Mouse (Mus musculus) midbrain, embryonic 10.5 days (tissue): Measurements from ENCODE around the gene Fbxl13. TPM values are rescaled to one million over a fixed set of nuclear protein-coding genes. Genes with fewer than 3 reads are reported as not detected.

Source experiments
- DNase-seq: peaks from one replicate; pipeline ENCODE4 v3.0.0-alpha.2; 2017; ENCODE audit warnings: low spot score
- H3K27ac ChIP-seq: fragments of 300-500 bp; sonication (generic); replicated peaks from 2 replicates; pipeline ENCODE4 v1.5.1; 2016; ENCODE audit warnings: mild to moderate bottlenecking
- H3K27me3 ChIP-seq: fragments of 300-500 bp; sonication (generic); 2 replicates; pipeline ENCODE4 v1.6.1; 2016; ENCODE audit warnings: low read depth, mild to moderate bottlenecking; ENCODE audit not compliant: poor library complexity, severe bottlenecking
- H3K36me3 ChIP-seq: fragments of 300-500 bp; sonication (generic); 2 replicates; pipeline ENCODE4 v1.6.1; 2016; ENCODE audit warnings: mild to moderate bottlenecking, moderate library complexity
- H3K4me1 ChIP-seq: fragments of 300-500 bp; sonication (generic); 2 replicates; pipeline ENCODE4 v1.6.1; 2016
- H3K4me3 ChIP-seq: fragments of 300-500 bp; sonication (generic); 2 replicates; pipeline ENCODE4 v1.5.1; 2016; ENCODE audit warnings: mild to moderate bottlenecking, moderate library complexity
- H3K9me3 ChIP-seq: fragments of 300-500 bp; sonication (generic); replicated peaks from 2 replicates; pipeline ENCODE4 v1.6.1; 2016; ENCODE audit warnings: mild to moderate bottlenecking
- WGBS: fragments of 180-500 bp; shearing (Covaris S2); methylation state at CpG from one replicate; pipeline ENCODE4 v1.1.7; 2016; 5-methylcytosine and 5-hydroxymethylcytosine counted together
- polyA plus RNA-seq: library from polyadenylated mRNA; unstranded; fragments of >200 nt; fragmentation: Nextera tagmentation; extraction: Ambion mirVana; gene quantifications from 2 replicates; pipeline ENCODE4 v1.2.1, GENCODE M21; 2016

The Fbxl13 gene
- polyA plus RNA-seq, 1 experiment from 2014 or later, result 0.15 TPM

GRCm38 (mm10) chr5:21527488-21527911 lies 117.9 kb downstream of the Fbxl13 start:
- H3K36me3 ChIP-seq, result no peaks in the 10 kb centered on the region
- peak overlapping the region; percentile 69 for H3K27ac ChIP-seq
- no peak overlapping the region for H3K4me3 ChIP-seq

GRCm38 (mm10) chr5:21526835-21527485 lies 118.5 kb downstream of the Fbxl13 start:
- Histone ChIP-seq H3K4me3 (no peak overlapping the region), H3K36me3 (no peaks in the 10 kb centered on the region), H3K9me3 (peaks cover 6% of the 10 kb centered on the region; the same call in 1 of the 2 replicates), H3K27me3 (no peaks in the 10 kb centered on the region), H3K4me1 (peaks cover 26% of the 10 kb centered on the region), H3K27ac (peak overlapping the region; percentile 69)
- peak; percentile 51 for DNase-seq
- WGBS, result 33% methylated on average over 11 of the region's 11 CpGs

More at GRCm38 (mm10) chr5:21527488-21527911, 117.9 kb downstream of the Fbxl13 start:
- peaks cover 6% of the 10 kb centered on the region; the same call in 1 of the 2 replicates for H3K9me3 ChIP-seq
- WGBS, result 62% methylated on average over 4 of the region's 4 CpGs
- H3K4me1 ChIP-seq, result peaks cover 22% of the 10 kb centered on the region
- H3K27me3 ChIP-seq, result no peaks in the 10 kb centered on the region
- no peak for DNase-seq

- H3K36me3 ChIP-seq, result no peaks in the 10 kb centered on the region
- H3K27me3 ChIP-seq, result no peaks in the 10 kb centered on the region; the same call in 1 of the 2 replicates
- whole genome bisulfite sequencing, result 90% methylated on average over 3 of the region's 3 CpGs
- H3K4me3 ChIP-seq, result no peak overlapping the region
- DNase-seq, result no peak
- no peak overlapping the region for H3K27ac ChIP-seq
- H3K4me1 ChIP-seq, result peaks cover 7% of the 10 kb centered on the region; the same call in 1 of the 2 replicates
- no peaks in the 10 kb centered on the region for H3K9me3 ChIP-seq
These were observed 126.3 kb downstream of the Fbxl13 start for GRCm38 (mm10) chr5:21519166-21519565.

- no peak overlapping the region for H3K27ac ChIP-seq
- DNase-seq, result no peak
- peaks cover 13% of the 10 kb centered on the region for H3K4me1 ChIP-seq
- no peaks in the 10 kb centered on the region; the same call in 1 of the 2 replicates for H3K27me3 ChIP-seq
- no peaks in the 10 kb centered on the region for H3K9me3 ChIP-seq
- 88% methylated on average over 4 of the region's 4 CpGs for WGBS
- no peaks in the 10 kb centered on the region for H3K36me3 ChIP-seq
- no peak overlapping the region for H3K4me3 ChIP-seq
These were observed 127.2 kb downstream of the Fbxl13 start for GRCm38 (mm10) chr5:21518207-21518606.

GRCm38 (mm10) chr5:21517562-21517961 lies 127.9 kb downstream of the Fbxl13 start:
- Histone ChIP-seq H3K36me3 (no peaks in the 10 kb centered on the region), H3K4me3 (no peak overlapping the region), H3K27me3 (no peaks in the 10 kb centered on the region; the same call in 1 of the 2 replicates), H3K27ac (no peak overlapping the region), H3K9me3 (no peaks in the 10 kb centered on the region), H3K4me1 (peaks cover 15% of the 10 kb centered on the region)
- DNase-seq, result no peak
- WGBS, result 93% methylated on average over 2 of the region's 2 CpGs

GRCm38 (mm10) chr5:21513363-21513762 lies 132.1 kb downstream of the Fbxl13 start:
- Histone ChIP-seq H3K4me1 (peaks cover 10% of the 10 kb centered on the region), H3K9me3 (no peaks in the 10 kb centered on the region), H3K27ac (peak overlapping the region; percentile 42; the same call in 1 of the 2 replicates), H3K36me3 (no peaks in the 10 kb centered on the region), H3K27me3 (no peaks in the 10 kb centered on the region; the same call in 1 of the 2 replicates), H3K4me3 (no peak overlapping the region)
- no peak for DNase-seq
- WGBS, result 68% methylated on average over 10 of the region's 10 CpGs

- Histone ChIP-seq H3K27me3 (no peaks in the 10 kb centered on the region), H3K4me3 (no peak overlapping the region), H3K36me3 (no peaks in the 10 kb centered on the region), H3K9me3 (no peaks in the 10 kb centered on the region), H3K27ac (no peak overlapping the region), H3K4me1 (peaks cover 10% of the 10 kb centered on the region)
- 87% methylated on average over 4 of the region's 4 CpGs for WGBS
- no peak for DNase-seq
These were observed 135.6 kb downstream of the Fbxl13 start for GRCm38 (mm10) chr5:21509801-21510200.

- DNase-seq, result no peak
- H3K9me3 ChIP-seq, result no peaks in the 10 kb centered on the region
- H3K4me3 ChIP-seq, result no peak overlapping the region
- no peaks in the 10 kb centered on the region for H3K27me3 ChIP-seq
- no peaks in the 10 kb centered on the region for H3K4me1 ChIP-seq
- H3K36me3 ChIP-seq, result no peaks in the 10 kb centered on the region
- no peak overlapping the region for H3K27ac ChIP-seq
- 66% methylated on average over 1 of the region's 1 CpGs for WGBS
These were observed 138.5 kb downstream of the Fbxl13 start for GRCm38 (mm10) chr5:21506887-21507286.

GRCm38 (mm10) chr5:21505159-21505558 lies 140.3 kb downstream of the Fbxl13 start:
- Histone ChIP-seq H3K9me3 (no peaks in the 10 kb centered on the region), H3K4me1 (no peaks in the 10 kb centered on the region), H3K36me3 (no peaks in the 10 kb centered on the region), H3K27ac (no peak overlapping the region), H3K4me3 (no peak overlapping the region), H3K27me3 (no peaks in the 10 kb centered on the region)
- DNase-seq, result no peak
- WGBS, result 85% methylated on average over 8 of the region's 8 CpGs

- Histone ChIP-seq H3K4me3 (no peak overlapping the region), H3K27me3 (no peaks in the 10 kb centered on the region), H3K9me3 (no peaks in the 10 kb centered on the region), H3K27ac (no peak overlapping the region), H3K4me1 (no peaks in the 10 kb centered on the region), H3K36me3 (no peaks in the 10 kb centered on the region)
- WGBS, result 92% methylated on average over 13 of the region's 13 CpGs
- no peak for DNase-seq
These were observed 142.4 kb downstream of the Fbxl13 start for GRCm38 (mm10) chr5:21502936-21503610.

GRCm38 (mm10) chr5:21500941-21501340 lies 144.5 kb downstream of the Fbxl13 start:
- H3K4me1 ChIP-seq, result no peaks in the 10 kb centered on the region
- WGBS, result 93% methylated on average over 2 of the region's 2 CpGs
- no peak overlapping the region for H3K27ac ChIP-seq
- no peaks in the 10 kb centered on the region for H3K36me3 ChIP-seq
- no peaks in the 10 kb centered on the region for H3K9me3 ChIP-seq
- H3K27me3 ChIP-seq, result no peaks in the 10 kb centered on the region
- no peak overlapping the region for H3K4me3 ChIP-seq
- no peak for DNase-seq

- Histone ChIP-seq H3K4me3 (no peak overlapping the region), H3K4me1 (no peaks in the 10 kb centered on the region), H3K36me3 (no peaks in the 10 kb centered on the region), H3K9me3 (no peaks in the 10 kb centered on the region), H3K27me3 (no peaks in the 10 kb centered on the region), H3K27ac (peak overlapping the region; percentile 28; the same call in 1 of the 2 replicates)
- WGBS, result 85% methylated on average over 10 of the region's 10 CpGs
- no peak for DNase-seq
These were observed 145.3 kb downstream of the Fbxl13 start for GRCm38 (mm10) chr5:21500133-21500532.

GRCm38 (mm10) chr5:21498925-21499324 lies 146.5 kb downstream of the Fbxl13 start:
- Histone ChIP-seq H3K4me1 (peaks cover 3% of the 10 kb centered on the region; the same call in 1 of the 2 replicates), H3K27me3 (no peaks in the 10 kb centered on the region), H3K27ac (no peak overlapping the region), H3K9me3 (no peaks in the 10 kb centered on the region), H3K4me3 (no peak overlapping the region), H3K36me3 (no peaks in the 10 kb centered on the region)
- WGBS, result 85% methylated on average over 11 of the region's 11 CpGs
- DNase-seq, result no peak
